Mouse (Mus musculus) heart, embryonic 16.5 days (tissue): ENCODE results near the gene Stum. TPM values are rescaled to one million over a fixed set of nuclear protein-coding genes. Genes with fewer than 3 reads are reported as not detected.

Experiments used
- ATAC-seq: fragments of 200-750 bp; cut with Nextera tagmentation; replicated peaks from 2 replicates; pipeline ENCODE4 v1.8.0; 2017; ENCODE audit warnings: moderate number of reproducible peaks; ENCODE audit not compliant: insufficient read depth, low FRiP score; ENCODE audit errors: extremely low read depth
- H3K27ac ChIP-seq: fragments of 300-500 bp; sonication (generic); 2 replicates; pipeline ENCODE4 v1.5.1; 2014; ENCODE audit warnings: mild to moderate bottlenecking, low read length, control low read depth, moderate library complexity
- H3K27me3 ChIP-seq: fragments of 300-500 bp; sonication (generic); 2 replicates; pipeline ENCODE4 v1.6.1; 2014; ENCODE audit warnings: low read length, mixed read lengths; ENCODE audit not compliant: control insufficient read depth, insufficient read depth
- H3K36me3 ChIP-seq: fragments of 300-500 bp; sonication (generic); 2 replicates; pipeline ENCODE4 v1.6.1; 2014; ENCODE audit not compliant: control insufficient read depth, insufficient read depth
- H3K4me1 ChIP-seq: fragments of 300-500 bp; sonication (generic); 2 replicates; pipeline ENCODE4 v1.6.1; 2014; ENCODE audit warnings: low read length, mixed read lengths; ENCODE audit not compliant: control insufficient read depth, insufficient read depth
- H3K4me2 ChIP-seq: fragments of 300-500 bp; sonication (generic); 2 replicates; pipeline ENCODE4 v1.6.1; 2014; ENCODE audit warnings: low read depth, mild to moderate bottlenecking, control low read depth, low read length
- H3K4me3 ChIP-seq: fragments of 300-500 bp; sonication (generic); 2 replicates; pipeline ENCODE4 v1.5.1; 2014; ENCODE audit warnings: mild to moderate bottlenecking, control low read depth, low read length
- H3K9ac ChIP-seq: fragments of 300-500 bp; sonication (generic); 2 replicates; pipeline ENCODE4 v1.6.1; 2014; ENCODE audit warnings: low read length, control low read depth
- H3K9me3 ChIP-seq: fragments of 300-500 bp; sonication (generic); replicated peaks from 2 replicates; pipeline ENCODE4 v1.6.1; 2016; ENCODE audit warnings: low read length; ENCODE audit not compliant: control insufficient read depth
- WGBS: fragments of 180-500 bp; shearing (Covaris S2); extraction: QIAGEN DNeasy Blood & Tissue Kit; methylation state at CpG from one replicate; pipeline ENCODE4 v1.1.7; 2014; 5-methylcytosine and 5-hydroxymethylcytosine counted together
- polyA plus RNA-seq: library from polyadenylated mRNA; unstranded; fragments of >200 nt; fragmentation: Nextera tagmentation; extraction: Ambion mirVana; gene quantifications from 2 replicates; pipeline ENCODE4 v1.2.1, GENCODE M21; 2015

The Stum gene
- polyA plus RNA-seq, 1 experiment from 2014 or later: 1.00 TPM

DNA sequence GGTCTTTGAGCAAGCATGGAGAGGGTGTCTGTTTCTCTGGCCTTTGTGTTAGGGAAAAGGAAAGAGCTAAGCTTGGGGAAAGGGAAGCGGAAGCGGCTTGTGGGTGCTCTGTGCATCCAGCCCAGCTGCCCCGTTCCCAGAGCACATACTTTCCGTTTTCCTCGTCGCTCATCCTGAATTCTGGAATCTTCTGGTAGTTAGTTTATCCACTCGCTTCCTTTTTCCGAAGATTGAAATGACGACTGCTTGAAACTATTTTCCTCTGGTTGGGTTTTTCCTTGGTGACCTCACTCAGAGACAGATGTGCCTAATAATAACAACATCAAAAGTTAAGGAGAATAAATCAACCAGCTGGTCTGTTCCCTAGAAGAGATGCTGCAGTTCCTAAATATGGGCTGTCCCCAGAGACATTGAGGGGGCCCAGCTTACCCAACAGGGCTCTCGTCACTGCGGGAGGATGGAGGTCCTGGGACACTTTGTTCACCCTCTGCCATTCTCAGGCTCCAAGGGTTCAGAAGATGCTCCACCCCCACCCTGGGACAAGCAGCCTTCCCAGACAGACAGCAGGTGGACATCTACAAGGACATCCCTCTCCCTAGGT lies 80.7 kb downstream of the Stum start:
- H3K27me3 ChIP-seq: no peaks in the 10 kb centered on the region
- H3K27ac ChIP-seq: peak overlapping the region; percentile 87
- H3K36me3 ChIP-seq: no peaks in the 10 kb centered on the region
- H3K4me3 ChIP-seq: no peak overlapping the region
- 64% methylated on average over 11 of the region's 11 CpGs for WGBS
- H3K9me3 ChIP-seq: no peaks in the 10 kb centered on the region
- H3K9ac ChIP-seq: no peak overlapping the region
- no peak for ATAC-seq
- peaks cover 56% of the 10 kb centered on the region for H3K4me1 ChIP-seq
- H3K4me2 ChIP-seq: no peak overlapping the region

DNA sequence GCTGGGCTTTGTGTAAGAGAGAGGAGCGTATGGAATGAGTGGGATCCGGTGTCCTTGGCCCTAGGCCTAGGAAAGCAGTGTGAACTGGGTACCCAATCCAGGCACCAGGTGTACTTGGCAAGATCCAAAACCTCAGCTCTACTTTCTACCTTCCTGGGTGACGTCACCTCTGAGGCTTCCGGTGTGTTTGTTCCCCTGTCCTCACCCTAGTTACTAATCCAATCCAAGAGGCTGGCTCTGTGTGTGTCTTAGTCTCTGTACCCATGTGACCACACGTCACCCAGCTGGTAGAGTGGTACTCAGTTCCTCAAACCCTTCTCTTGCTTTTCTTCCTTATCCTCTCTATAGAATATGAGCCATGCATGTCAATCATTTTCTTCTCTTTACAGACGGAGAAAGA lies 81.6 kb downstream of the Stum start:
- Histone ChIP-seq H3K9ac (no peak overlapping the region), H3K27me3 (no peaks in the 10 kb centered on the region), H3K27ac (peak overlapping the region; percentile 87), H3K36me3 (no peaks in the 10 kb centered on the region), H3K4me3 (no peak overlapping the region), H3K9me3 (no peaks in the 10 kb centered on the region), H3K4me1 (peaks cover 49% of the 10 kb centered on the region), H3K4me2 (no peak overlapping the region)
- 82% methylated on average over 6 of the region's 6 CpGs for WGBS
- no peak for ATAC-seq

GRCm38 (mm10) chr1:180400691-180401455 lies 82.4 kb downstream of the Stum start:
- no peak for ATAC-seq
- no peak overlapping the region for H3K4me2 ChIP-seq
- peaks cover 48% of the 10 kb centered on the region for H3K4me1 ChIP-seq
- WGBS: 55% methylated on average over 4 of the region's 4 CpGs
- 0 out of 2 replicates have a peak overlapping the region, but pooled peaks have one; percentile 9 for H3K9ac ChIP-seq
- no peaks in the 10 kb centered on the region for H3K27me3 ChIP-seq
- H3K36me3 ChIP-seq: no peaks in the 10 kb centered on the region
- H3K27ac ChIP-seq: peak overlapping the region; percentile 87
- no peaks in the 10 kb centered on the region for H3K9me3 ChIP-seq
- no peak overlapping the region for H3K4me3 ChIP-seq

DNA sequence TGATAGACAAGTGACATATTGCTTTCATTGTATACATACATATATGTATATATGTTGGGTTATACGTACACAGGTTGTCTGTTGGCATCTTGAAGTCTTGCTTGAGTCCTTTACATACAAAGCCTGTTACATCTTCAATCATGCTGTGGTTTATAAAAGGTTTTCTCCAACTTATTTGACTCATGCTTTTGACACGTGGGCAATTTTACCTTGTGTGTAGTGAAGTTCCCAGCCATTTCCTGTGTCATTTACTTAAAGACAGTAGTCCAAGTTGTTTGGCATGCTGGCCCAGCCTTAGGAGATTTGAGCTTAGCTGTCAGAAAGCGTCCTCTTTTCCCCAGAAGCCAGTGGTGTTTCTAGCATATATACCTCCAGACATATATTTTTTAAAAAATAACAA lies 84.9 kb downstream of the Stum start:
- Histone ChIP-seq H3K27ac (peak overlapping the region; percentile 58; the same call in 1 of the 2 replicates), H3K27me3 (no peaks in the 10 kb centered on the region), H3K4me2 (no peak overlapping the region), H3K36me3 (no peaks in the 10 kb centered on the region), H3K9me3 (no peaks in the 10 kb centered on the region), H3K4me3 (no peak overlapping the region), H3K9ac (no peak overlapping the region), H3K4me1 (peaks cover 35% of the 10 kb centered on the region)
- WGBS: 65% methylated on average over 3 of the region's 3 CpGs
- ATAC-seq: no peak

DNA sequence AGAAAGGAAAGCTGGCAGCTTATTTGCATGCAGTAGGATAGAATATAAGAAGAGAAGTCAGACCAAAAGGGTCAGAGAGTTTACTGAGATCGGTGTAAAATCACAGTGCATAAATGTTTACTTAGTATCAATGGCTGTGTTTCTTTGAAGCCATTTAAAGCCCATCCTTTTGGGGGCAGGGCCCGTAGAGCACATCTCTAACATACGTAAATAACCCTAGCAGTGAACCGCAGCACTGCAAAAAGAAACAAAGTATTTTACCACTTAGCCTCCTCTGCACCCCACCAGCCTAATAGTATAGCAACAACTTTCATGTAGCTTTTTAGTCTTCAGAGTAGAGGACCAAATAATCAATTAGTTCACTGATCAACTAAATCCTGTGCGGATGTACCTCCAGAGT lies 85.6 kb downstream of the Stum start:
- Histone ChIP-seq H3K4me1 (peaks cover 35% of the 10 kb centered on the region), H3K4me3 (no peak overlapping the region), H3K4me2 (no peak overlapping the region), H3K9me3 (no peaks in the 10 kb centered on the region), H3K27me3 (no peaks in the 10 kb centered on the region), H3K36me3 (no peaks in the 10 kb centered on the region), H3K9ac (no peak overlapping the region), H3K27ac (peak overlapping the region; percentile 52; the same call in 1 of the 2 replicates)
- WGBS: 61% methylated on average over 5 of the region's 5 CpGs
- ATAC-seq: no peak

- Histone ChIP-seq H3K9ac (no peak overlapping the region), H3K27ac (peak overlapping the region; percentile 74)
- 72% methylated on average over 12 of the region's 12 CpGs for WGBS
Observed at GRCm38 (mm10) chr1:180393873-180394272, 89.4 kb downstream of the Stum start.

DNA sequence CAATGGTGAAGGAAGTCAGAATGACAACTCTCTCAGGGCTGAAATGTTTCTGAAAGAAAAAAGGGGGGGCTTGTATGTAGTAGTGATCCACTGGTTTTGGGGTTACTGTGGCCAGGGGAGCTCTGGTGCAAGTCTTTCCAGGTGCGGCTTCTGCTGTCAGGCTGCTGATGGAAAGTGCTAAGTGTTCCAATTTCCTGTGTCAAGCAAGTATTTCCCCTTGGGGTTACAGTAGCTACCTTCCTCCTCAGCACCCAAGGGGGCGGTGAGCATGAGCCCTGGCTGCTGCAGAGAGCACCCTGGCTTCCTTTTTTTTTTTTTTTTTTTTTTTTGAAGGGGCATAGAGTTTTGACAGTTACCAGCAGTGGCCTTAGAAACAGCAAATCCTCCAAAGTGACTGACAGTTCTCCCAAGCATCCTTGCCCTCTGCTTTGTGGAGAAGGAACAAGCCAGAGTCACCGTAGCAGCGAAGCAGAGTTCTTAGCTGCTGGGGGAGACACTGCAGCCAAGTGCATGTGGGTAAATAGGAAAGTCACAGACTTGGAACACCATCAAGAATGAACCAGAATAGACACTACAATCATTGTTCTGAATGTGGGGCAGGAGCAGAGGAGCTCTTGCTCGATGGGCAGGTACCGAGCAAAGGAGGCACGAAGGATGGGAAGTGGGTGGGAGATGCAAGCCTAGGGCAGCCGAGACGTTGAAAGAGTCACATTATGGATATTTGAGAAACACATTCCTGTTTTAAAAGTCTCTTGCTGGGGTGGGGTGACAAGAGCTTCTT lies 90.1 kb downstream of the Stum start:
- H3K4me3 ChIP-seq: no peak overlapping the region
- H3K27me3 ChIP-seq: no peaks in the 10 kb centered on the region
- H3K36me3 ChIP-seq: no peaks in the 10 kb centered on the region
- 41% methylated on average over 9 of the region's 9 CpGs for WGBS
- peaks cover 32% of the 10 kb centered on the region for H3K4me1 ChIP-seq
- 0 out of 2 replicates have a peak overlapping the region, but pooled peaks have one; percentile 10 for H3K4me2 ChIP-seq
- no peak overlapping the region for H3K9ac ChIP-seq
- ATAC-seq: 0 out of 2 replicates have a peak, but pooled peaks have one; percentile 28
- peak overlapping the region; percentile 74 for H3K27ac ChIP-seq
- no peaks in the 10 kb centered on the region for H3K9me3 ChIP-seq

More at GRCm38 (mm10) chr1:180393873-180394272, 89.4 kb downstream of the Stum start:
- Histone ChIP-seq H3K4me1 (peaks cover 27% of the 10 kb centered on the region), H3K36me3 (no peaks in the 10 kb centered on the region), H3K9me3 (no peaks in the 10 kb centered on the region), H3K4me3 (no peak overlapping the region), H3K4me2 (no peak overlapping the region), H3K27me3 (no peaks in the 10 kb centered on the region)
- ATAC-seq: peak; percentile 28

DNA sequence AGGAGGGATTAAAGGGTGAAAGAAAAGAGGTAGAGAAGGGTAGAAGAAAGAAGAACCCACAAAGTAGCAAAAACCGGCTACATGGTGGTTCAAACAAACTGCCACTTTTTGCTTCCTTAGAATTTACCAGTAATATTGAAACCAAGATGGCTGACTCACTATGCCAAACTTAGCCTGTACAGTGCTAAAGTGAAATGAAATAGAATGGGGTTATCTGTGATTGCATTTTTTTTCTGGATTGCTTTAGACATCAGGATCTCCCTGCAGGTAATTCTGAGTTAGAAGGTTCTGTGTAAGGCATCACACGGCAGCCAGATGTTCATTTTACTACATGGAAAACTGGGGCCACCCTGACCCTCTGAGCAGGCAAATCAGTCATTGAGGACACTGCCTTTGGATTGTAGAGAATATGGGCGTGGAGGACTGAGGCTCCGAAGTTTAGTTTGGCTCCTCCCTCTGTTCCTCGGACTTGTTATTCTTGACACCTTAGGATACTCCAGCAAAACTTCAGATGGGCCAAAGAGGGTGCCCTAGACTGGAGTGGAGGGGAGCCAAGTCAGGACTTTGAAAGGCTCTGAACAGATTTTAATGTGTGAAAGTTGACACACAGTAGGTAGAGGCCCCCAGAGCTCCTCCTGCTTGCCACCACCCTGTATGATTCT lies 91.0 kb downstream of the Stum start:
- 76% methylated on average over 5 of the region's 5 CpGs for WGBS
- Histone ChIP-seq H3K9me3 (no peaks in the 10 kb centered on the region), H3K9ac (no peak overlapping the region), H3K27me3 (no peaks in the 10 kb centered on the region), H3K4me1 (peaks cover 36% of the 10 kb centered on the region), H3K36me3 (no peaks in the 10 kb centered on the region), H3K4me2 (no peak overlapping the region), H3K4me3 (no peak overlapping the region), H3K27ac (peak overlapping the region; percentile 74)
- no peak for ATAC-seq
